Mouse (Mus musculus) MEL-GATA-1-ER (cell line): Measurements from ENCODE around the gene Strn.
"Not testable (repeated sequence)": the region's sequence is repeated elsewhere in the genome, so short reads cannot be mapped to it uniquely, and the experiment has no call there.

Experiments
- DNase-seq: peaks from one replicate; pipeline ENCODE4 v3.0.0-alpha.2; 2012; ENCODE audit warnings: low read depth; ENCODE audit errors: extremely low read depth

Gene Strn

DNA sequence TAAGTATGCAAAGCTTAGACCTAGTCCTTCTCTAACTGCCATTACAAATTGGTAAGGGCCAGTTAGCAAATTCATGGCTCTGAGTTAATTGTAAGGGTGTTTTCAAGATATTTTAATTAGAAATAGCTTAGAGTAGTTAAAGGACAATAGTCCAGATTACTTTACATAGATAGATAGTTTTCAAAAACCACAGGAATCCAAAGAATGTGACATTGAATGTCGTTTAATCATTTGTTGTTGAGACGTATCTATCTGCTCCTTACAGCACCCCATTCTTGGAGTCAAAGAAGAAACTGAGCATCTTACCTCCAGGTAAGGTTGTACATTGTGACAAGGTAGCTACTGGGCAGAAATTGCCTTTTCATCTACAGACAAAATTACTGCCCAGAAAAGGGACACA is 26.7 kb downstream of the Strn start:
- no peak for DNase-seq

- no peak for DNase-seq
Observed at GRCm38 (mm10) chr17:78708422-78708821, 28.6 kb downstream of the Strn start.

GRCm38 (mm10) chr17:78702988-78703387 is 34.0 kb downstream of the Strn start:
- DNase-seq: no peak

DNA sequence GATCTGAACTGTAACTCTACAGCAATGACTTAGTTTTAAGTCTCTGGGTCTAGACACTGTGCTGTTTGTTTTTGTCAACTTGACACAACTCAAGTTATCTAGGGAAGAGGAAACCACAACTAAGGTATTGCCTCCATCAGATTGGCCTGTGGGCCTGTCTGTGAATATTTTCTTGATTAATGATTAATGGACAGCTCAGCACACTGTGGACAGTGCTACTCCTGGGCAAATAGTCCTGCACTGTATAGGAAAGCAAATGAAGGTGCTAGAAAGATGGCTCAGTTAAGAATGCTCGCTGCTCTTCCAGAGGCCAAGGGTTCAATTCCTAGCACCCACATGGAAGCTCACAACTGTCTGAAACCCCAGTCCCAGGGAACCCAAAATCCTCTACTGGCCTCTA is 38.0 kb downstream of the Strn start:
- no peak for DNase-seq

- DNase-seq: no peak
Observed at GRCm38 (mm10) chr17:78697462-78697861, 39.5 kb downstream of the Strn start.

DNA sequence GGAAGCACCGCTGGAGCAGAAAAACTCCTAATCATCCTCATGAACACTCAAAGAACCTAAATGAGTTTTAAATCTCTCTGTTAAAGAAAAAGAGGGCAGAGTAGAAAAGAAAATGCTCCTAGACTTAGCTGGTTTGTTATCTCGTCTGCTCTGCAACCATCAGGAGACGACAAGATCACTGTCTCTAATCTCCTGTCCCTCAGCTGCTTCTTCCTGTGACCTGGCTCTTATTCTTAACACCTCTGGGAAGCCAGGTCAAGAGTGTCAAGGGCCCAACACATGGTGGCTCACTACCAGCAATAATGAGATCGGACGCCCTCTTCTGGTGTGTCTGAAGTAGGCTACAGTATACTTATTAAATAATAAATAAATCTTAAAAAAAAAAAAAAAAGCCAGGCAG is 40.1 kb downstream of the Strn start:
- DNase-seq: no peak

- not testable (repeated sequence) for DNase-seq
Observed at GRCm38 (mm10) chr17:78689231-78689630, 47.8 kb downstream of the Strn start.

DNA sequence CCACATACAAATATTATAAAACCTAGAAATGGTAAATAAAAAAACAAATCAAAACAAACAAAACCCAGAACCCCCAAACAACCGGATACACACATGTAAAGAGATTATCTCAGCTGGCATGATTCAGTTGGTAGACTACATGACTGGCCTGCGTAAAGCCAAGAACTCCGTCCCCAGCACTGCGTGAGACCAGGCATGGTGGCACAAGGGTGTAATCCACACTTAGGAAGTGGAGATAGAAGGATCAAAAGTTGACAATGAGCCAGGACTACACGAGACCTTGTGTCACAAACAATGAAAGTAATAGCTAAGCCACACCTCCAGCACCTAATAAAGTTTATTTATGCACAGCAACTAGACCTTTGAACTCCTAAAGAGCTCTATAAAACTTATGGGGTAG is 49.0 kb downstream of the Strn start:
- no peak for DNase-seq

DNA sequence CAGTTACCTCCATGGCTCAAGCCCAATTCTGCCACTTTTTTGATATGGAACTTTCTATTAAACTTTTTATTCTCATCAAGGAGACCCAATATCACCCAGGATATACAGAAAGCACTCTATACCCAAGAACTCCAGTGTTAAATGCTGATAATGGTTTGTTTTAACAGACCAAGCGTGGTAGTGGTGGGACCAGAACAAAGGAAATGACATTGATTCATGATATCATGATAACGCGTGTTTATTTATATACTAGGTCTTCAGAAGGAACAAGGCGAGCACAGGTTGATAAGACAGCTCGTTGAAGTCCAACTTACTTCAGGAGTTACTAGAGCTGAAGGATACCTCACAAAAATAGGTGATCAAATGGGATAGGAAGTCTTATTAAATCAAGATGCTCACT is 52.0 kb downstream of the Strn start:
- DNase-seq: no peak

DNA sequence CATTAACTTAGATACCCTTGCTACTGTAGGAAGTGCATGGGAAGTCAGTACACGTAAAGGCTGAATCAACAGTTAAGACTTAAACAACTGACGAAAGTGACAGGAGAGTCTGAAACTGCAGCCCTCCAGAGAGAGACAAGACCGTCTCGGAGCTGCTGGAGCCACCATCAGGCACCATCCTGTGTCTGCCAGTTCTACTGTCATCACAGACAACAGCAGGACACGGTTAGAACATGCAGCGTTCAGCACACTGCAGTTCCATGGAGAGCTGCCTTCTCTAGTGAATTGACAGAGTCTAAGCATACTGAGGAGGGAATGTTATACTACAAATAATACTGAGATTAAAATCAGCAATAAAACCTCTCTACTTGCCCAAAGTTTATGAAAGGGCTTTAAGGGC is 54.6 kb downstream of the Strn start:
- DNase-seq: no peak

GRCm38 (mm10) chr17:78679503-78679902 is 57.5 kb downstream of the Strn start:
- no peak for DNase-seq

DNA sequence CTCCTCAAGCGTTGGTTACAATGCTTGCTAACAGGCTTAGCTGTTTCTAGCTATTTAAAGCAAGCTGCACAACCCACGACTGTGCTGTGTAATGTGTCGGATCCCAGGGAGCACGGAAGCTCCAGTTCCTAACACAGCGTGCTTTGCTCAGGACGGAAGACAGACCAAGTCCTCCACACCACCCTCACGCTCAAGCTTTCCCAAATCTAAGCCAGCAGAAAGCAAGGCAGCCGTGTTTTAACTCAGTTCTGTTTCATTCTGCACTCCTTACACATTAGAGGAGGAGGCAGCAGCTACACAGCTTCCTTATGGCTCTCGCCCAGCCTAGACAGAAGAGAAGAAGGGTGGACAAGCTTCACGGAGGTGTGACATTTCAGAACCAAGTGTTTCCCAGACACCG is 60.2 kb downstream of the Strn start:
- DNase-seq: no peak

GRCm38 (mm10) chr17:78664962-78665545 is 71.9 kb downstream of the Strn start:
- no peak for DNase-seq

DNA sequence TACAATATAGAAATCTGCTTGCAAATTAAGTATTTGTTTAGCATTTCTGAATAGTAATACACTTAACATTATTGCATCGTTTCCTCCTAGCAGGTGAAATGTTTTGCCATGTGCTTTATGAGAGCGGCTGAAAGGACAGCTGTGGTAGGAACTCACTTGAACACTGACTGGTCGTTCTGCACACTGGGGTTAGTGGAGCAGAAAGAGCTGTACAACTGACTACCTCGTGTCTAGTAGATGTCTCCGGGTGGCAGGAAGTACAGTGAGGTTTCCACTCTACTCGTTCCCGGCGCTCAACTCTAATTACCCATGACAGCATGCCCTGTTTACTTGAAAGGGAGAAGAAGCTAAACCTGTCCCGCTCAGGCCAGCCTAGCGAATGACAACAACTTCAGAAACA is 82.2 kb downstream of the Strn start:
- no peak for DNase-seq

DNA sequence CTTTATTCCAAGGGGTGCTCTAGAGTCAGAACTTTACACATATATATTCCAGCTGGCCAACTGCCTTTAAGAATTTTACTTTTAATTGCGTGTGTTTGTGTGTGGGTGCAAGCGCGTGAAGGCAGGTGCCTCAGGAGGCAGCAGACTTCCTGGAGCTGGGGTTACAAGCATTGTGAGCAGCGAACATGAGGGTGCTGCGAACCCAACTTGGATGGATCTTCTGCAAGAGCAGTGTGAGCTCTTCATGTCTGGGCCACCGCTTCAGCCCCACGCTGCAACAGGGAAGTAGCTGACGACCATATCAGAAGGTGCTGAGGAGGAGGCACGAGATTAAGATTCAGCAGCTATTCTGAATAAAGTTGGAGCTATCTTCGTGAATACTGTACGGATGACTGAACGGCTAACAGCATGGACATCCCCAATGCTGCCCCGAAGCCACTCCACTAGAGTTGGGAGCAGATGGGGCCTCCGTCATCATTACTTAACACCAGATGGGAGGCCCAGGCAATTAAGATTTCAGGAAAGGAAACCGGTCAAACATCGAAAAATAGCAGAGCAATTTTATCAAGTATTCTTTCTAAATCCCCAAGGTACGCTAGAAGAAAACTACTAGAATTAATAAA is 93.0 kb downstream of the Strn start:
- DNase-seq: no peak

DNA sequence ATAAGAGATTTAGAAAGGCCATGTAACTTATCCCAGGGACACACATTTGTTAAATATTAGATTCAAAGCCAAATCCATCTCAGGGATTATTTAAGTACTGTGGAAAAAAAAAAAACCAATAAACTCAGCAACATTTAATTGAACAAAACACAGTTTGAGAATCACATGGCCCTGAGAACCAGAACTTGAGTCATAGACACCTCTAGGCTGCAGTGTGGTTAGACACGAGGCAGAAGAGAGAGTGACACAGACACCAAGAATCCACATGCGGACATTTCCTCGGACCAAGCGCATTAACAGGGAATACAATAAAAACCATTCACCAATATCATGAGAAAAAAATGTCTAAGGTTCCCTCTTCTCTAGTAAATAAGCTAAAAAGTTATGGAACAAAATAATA is 94.7 kb downstream of the Strn start:
- DNase-seq: no peak

DNA sequence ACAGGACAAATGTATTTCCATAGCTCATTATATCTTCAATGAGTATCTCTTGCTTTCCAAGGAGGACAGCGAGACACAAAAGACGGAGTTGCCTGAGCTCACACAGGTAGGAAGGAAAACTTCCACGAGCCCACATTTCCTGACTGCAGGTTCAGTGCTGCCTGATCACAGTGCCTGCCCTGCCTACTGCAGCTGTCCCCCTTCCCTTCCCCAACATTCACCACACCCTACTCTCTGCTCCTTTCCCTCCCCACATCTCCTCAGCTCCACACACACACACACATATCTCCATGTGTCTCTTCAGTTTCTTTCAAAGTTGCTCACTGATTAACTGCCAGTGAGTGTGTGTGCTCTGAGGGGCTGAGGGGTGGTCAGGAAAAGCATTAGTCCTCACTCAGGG is 96.6 kb downstream of the Strn start:
- no peak for DNase-seq

- no peak for DNase-seq
Observed at GRCm38 (mm10) chr17:78639099-78639498, 97.9 kb downstream of the Strn start.

- DNase-seq: no peak
Observed at GRCm38 (mm10) chr17:78637140-78637539, 99.9 kb downstream of the Strn start.

GRCm38 (mm10) chr17:78635616-78636015 is 101.4 kb downstream of the Strn start:
- no peak for DNase-seq

GRCm38 (mm10) chr17:78624941-78625340 is 112.1 kb downstream of the Strn start:
- DNase-seq: no peak

GRCm38 (mm10) chr17:78621863-78622262 is 115.1 kb downstream of the Strn start:
- DNase-seq: no peak

DNA sequence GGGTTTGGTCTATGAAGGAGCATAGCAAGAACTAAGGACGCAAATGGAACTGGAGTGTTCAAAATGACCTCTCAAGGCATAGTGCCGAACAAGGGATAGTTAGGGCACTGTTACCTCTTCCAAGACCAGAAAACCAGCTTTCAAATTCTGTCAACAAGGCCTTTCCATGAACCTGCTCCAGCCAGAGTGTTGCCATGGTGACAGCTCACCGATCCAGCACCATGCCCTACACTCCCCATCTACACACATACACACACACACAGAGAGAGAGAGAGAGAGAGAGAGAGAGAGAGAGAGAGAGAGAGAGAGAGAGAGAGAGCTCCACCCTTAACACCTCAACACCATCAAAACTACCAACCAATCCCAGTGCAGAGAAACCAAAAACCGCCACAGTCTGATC is 116.3 kb downstream of the Strn start:
- DNase-seq: no peak

DNA sequence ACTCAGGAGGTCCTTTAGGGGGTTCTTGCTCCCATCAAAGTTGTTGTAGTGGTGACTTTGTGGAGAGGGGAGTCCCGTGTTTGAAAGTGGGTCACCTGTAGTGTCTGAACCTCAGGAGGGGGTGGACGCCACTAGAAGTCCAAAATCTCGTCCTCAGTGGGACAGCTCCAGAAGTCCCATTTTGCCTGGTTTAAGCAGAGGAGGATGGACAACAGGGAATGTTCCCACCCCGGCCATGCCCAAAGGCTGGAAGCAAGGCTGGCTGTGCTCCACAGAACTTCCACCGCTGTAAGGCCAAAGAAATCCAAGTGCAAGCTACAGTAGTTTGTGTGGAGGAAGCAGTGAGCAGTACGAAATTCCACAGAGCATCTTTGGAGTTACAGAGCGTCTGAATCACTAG is 117.0 kb downstream of the Strn start:
- DNase-seq: no peak
